Mouse (Mus musculus): ENCODE measurements around the gene Gm17581. TPM values are rescaled to one million over a fixed set of nuclear protein-coding genes. Genes with fewer than 3 reads are reported as not detected.

The Gm17581 gene
- polyA plus RNA-seq, 1 experiment = not detected

- DNase-seq (ENCODE audit: extremely low spot score in 1 of 2, low spot score in 1 of 2) = no peak
Observed at GRCm38 (mm10) chr2:155694564-155694963, 41.1 kb downstream of the Gm17581 start.

DNA sequence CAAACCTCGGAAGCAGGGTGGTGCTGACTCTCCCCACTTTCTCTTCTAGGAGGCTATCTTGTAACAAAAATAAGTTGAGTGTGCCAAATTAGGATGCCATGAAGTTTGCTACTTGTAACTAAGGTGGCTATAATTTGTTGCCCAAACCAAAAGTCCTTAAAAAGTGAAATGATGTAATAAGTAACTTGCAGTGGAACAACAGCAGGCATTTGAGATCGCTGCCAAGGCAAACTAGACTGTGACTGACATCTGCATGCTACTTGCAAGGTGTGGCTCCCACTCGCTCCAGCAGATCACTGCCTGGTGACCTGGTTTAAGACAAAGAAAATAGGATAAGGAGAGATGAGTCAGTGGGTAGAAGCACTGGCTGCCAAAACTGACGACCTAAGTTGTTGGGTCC lies 42.5 kb downstream of the Gm17581 start:
- DNase-seq (ENCODE audit: extremely low spot score in 1 of 2, low spot score in 1 of 2) = no peak

DNA sequence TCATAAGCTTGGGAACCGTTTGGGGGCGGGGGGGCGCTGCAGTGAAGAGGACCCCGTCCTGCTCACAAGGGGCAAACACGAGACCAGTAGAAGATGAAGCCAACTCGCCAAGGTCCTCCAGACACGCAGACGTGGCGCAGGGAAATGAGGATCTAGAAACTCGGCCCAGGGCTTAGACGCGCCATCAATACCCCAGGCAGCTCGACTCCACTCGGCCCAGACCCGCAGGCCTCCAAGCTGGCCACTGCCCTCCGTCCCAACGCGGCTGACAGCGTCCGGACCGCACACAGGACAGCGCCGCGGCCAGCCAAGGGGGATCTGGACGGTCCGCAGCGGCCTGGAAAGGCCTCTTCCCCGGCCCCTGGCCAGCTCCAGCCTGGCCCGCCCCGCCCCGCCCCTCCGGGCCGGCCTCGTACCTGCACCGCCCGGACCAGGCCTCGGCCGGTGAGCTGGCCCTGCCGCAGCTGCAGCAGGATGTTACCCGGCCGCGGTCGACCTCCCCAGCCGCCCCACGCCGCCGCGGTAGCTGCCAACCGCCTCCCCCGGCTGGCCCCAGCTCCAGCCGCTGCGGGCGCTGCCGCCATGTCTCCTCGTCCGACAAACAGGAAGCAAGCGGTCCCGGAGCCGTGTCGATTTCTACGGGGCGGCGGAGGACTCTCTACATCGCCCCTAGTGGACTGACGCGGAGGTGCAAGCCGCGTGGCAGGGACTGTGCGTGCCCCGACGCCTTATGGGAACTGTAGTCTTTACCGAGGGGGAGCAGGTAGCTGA lies 43.8 kb downstream of the Gm17581 start, which contains the start of gene Trpc4ap:
TSS of gene Trpc4ap (minus strand) at position 662 of the 771 bp plus-strand sequence.
- peak; percentile 88 to 98 for DNase-seq (ENCODE audit: extremely low spot score in 1 of 2, low spot score in 1 of 2)

DNA sequence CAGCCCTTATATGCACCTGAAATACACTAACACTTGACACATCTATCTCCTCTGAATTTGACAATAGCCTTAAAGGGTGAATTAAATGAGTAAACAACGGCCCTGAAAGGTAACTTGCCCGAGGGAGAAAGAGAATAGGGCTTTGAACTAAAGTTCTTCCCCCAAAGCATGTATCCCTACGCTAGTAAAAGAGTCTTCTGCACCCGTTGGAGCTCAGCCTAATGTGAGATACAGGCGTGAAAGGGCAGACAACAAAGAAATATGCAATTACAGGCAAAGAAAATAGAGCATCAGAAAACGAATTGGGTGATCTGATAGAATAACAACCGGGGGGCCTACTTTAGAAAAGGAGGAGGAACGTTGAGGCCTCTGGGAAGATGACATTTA lies 44.3 kb downstream of the Gm17581 start:
- no peak for DNase-seq (ENCODE audit: extremely low spot score in 1 of 2, low spot score in 1 of 2)

DNA sequence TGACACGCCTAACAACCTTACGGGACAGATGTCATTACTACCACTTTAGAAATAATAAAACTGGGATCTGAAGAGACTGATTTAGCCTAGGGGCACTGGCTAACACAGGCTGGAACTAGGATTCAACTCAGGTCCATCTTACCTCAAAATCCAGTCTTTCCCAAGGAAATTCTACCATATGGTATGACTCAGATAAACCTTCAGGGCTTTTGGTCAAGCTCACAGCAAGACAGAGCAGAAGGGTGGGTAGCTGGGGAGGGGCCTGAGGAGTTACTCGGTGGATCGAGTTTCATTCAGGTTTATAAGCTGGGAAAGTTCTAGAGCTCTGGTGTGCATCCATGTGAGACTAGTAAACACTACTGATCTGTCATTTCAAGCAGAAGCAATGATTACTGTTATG lies 46.5 kb downstream of the Gm17581 start:
- no peak for DNase-seq (ENCODE audit: extremely low spot score in 1 of 2, low spot score in 1 of 2)

GRCm38 (mm10) chr2:155687746-155688145 lies 47.9 kb downstream of the Gm17581 start:
- DNase-seq (ENCODE audit: extremely low spot score in 1 of 2, low spot score in 1 of 2) = no peak

GRCm38 (mm10) chr2:155686572-155686971 lies 49.1 kb downstream of the Gm17581 start:
- DNase-seq (ENCODE audit: extremely low spot score in 1 of 2, low spot score in 1 of 2) = no peak

Other genes with a start within 250 kb of the Gm17581 start
- gene Acss2, start 217.9 kb downstream of the Gm17581 start, polyA plus RNA-seq (2012; rRNA removed) = 65.9 and 66.7 TPM in 2 replicates
- 206 and 237 TPM in 2 replicates for gene Ggt7, start 217.6 kb downstream of the Gm17581 start, polyA plus RNA-seq (2012; rRNA removed)
- 13.9 and 15.4 TPM in 2 replicates for gene Gss, start 143.1 kb downstream of the Gm17581 start, polyA plus RNA-seq (2012; rRNA removed)
- gene Myh7b, start 124.7 kb downstream of the Gm17581 start, polyA plus RNA-seq (2012; rRNA removed) = 5.8 and 6.0 TPM in 2 replicates
- 152 and 159 TPM in 2 replicates for gene Trpc4ap, start 43.5 kb downstream of the Gm17581 start, polyA plus RNA-seq (2012; rRNA removed)
- gene Edem2, start 6.4 kb downstream of the Gm17581 start, polyA plus RNA-seq (2012; rRNA removed) = 38.4 and 39.6 TPM in 2 replicates
- gene Procr, start 15.3 kb upstream of the Gm17581 start, polyA plus RNA-seq (2012; rRNA removed) = 1.5 and 2.6 TPM in 2 replicates
- 36.1 and 39.7 TPM in 2 replicates for gene Mmp24, start 39.5 kb upstream of the Gm17581 start, polyA plus RNA-seq (2012; rRNA removed)
- 81.7 and 83.7 TPM in 2 replicates for gene BC029722, start 83.6 kb upstream of the Gm17581 start, polyA plus RNA-seq (2012; rRNA removed)
- 69.1 and 75.1 TPM in 2 replicates for gene Eif6, start 91.1 kb upstream of the Gm17581 start, polyA plus RNA-seq (2012; rRNA removed)
- not detected in 2 replicates for gene Fam83c, start 99.0 kb upstream of the Gm17581 start, polyA plus RNA-seq (2012; rRNA removed)
- gene Uqcc1, start 194.4 kb upstream of the Gm17581 start, polyA plus RNA-seq (2012; rRNA removed) = 58.4 and 65.8 TPM in 2 replicates
- gene Gm15557, start 204.9 kb upstream of the Gm17581 start, polyA plus RNA-seq (2012; rRNA removed) = not detected in 2 replicates
- gene Gdf5, start 209.5 kb upstream of the Gm17581 start, polyA plus RNA-seq (2012; rRNA removed) = 0.08 and 0.24 TPM in 2 replicates
- gene Cep250, start 220.6 kb upstream of the Gm17581 start, polyA plus RNA-seq (2012; rRNA removed) = 18.1 and 18.4 TPM in 2 replicates